Mouse (Mus musculus) liver, embryonic 16.5 days (tissue): ENCODE data around the gene Fam122c. TPM values are rescaled to one million over a fixed set of nuclear protein-coding genes. Genes with fewer than 3 reads are reported as not detected.
A peak's percentile ranks its signal among the peaks of the same experiment; 100 is the strongest.
"Not testable (repeated sequence)": the region's sequence is repeated elsewhere in the genome, so short reads cannot be mapped to it uniquely, and the experiment has no call there.

Experiments
- ATAC-seq: fragments of 200-750 bp; cut with Nextera tagmentation; 2 replicates; pipeline ENCODE4 v1.8.0; 2017; ENCODE audit warnings: low read depth, mild to moderate bottlenecking, moderate number of reproducible peaks, moderate library complexity
- H3K27ac ChIP-seq: fragments of 300-500 bp; sonication (generic); 2 replicates; pipeline ENCODE4 v1.5.1; 2014; ENCODE audit warnings: mild to moderate bottlenecking, low read length
- H3K27me3 ChIP-seq: fragments of 300-500 bp; sonication (generic); 2 replicates; pipeline ENCODE4 v1.6.1; 2014; ENCODE audit warnings: low read depth, low read length, mixed read lengths; ENCODE audit not compliant: control insufficient read depth, insufficient read depth
- H3K36me3 ChIP-seq: fragments of 300-500 bp; sonication (generic); 2 replicates; pipeline ENCODE4 v1.6.1; 2014; ENCODE audit warnings: mild to moderate bottlenecking; ENCODE audit not compliant: control insufficient read depth, insufficient read depth
- H3K4me1 ChIP-seq: fragments of 300-500 bp; sonication (generic); 2 replicates; pipeline ENCODE4 v1.6.1; 2014; ENCODE audit warnings: low read depth, low read length, mixed read lengths; ENCODE audit not compliant: control insufficient read depth
- H3K4me2 ChIP-seq: fragments of 300-500 bp; sonication (generic); 2 replicates; pipeline ENCODE4 v1.6.1; 2014; ENCODE audit warnings: low read depth, low read length, mixed read lengths
- H3K4me3 ChIP-seq: fragments of 300-500 bp; sonication (generic); 2 replicates; pipeline ENCODE4 v1.5.1; 2014; ENCODE audit warnings: low read depth, mild to moderate bottlenecking, low read length
- H3K9ac ChIP-seq: fragments of 300-500 bp; sonication (generic); 2 replicates; pipeline ENCODE4 v1.6.1; 2014; ENCODE audit warnings: low read depth, low read length
- H3K9me3 ChIP-seq: fragments of 300-500 bp; sonication (generic); replicated peaks from 2 replicates; pipeline ENCODE4 v1.6.1; 2016; ENCODE audit warnings: low read length; ENCODE audit not compliant: control insufficient read depth
- WGBS: fragments of 180-500 bp; shearing (Covaris S2); extraction: QIAGEN DNeasy Blood & Tissue Kit; methylation state at CpG from one replicate; pipeline ENCODE4 v1.1.7; 2014; ENCODE audit not compliant: insufficient replicate concordance; 5-methylcytosine and 5-hydroxymethylcytosine counted together
- polyA plus RNA-seq: library from polyadenylated mRNA; unstranded; fragments of >200 nt; fragmentation: Nextera tagmentation; extraction: Ambion mirVana; gene quantifications from 2 replicates; pipeline ENCODE4 v1.2.1, GENCODE M21; 2015

Fam122c gene
- polyA plus RNA-seq, 1 experiment from 2014 or later, result not detected

- ATAC-seq, result peak; percentile 78
- Histone ChIP-seq H3K9ac (peak overlapping the region; percentile 74; the same call in 1 of the 2 replicates), H3K4me2 (peak overlapping the region; percentile 78), H3K9me3 (no peaks in the 10 kb centered on the region), H3K27me3 (no peaks in the 10 kb centered on the region), H3K36me3 (no peaks in the 10 kb centered on the region), H3K27ac (no peak overlapping the region), H3K4me1 (peaks cover 4% of the 10 kb centered on the region), H3K4me3 (peak overlapping the region; percentile 77)
- 22% methylated on average over 10 of the region's 10 CpGs for WGBS
Measured at GRCm38 (mm10) chrX:53268856-53269255, 4.4 kb upstream of the Fam122c start.

- H3K36me3 ChIP-seq, result no peaks in the 10 kb centered on the region
- ATAC-seq, result peak; percentile 90
- 23% methylated on average over 38 of the region's 40 CpGs for WGBS
Measured at GRCm38 (mm10) chrX:53269289-53270062, 3.7 kb upstream of the Fam122c start, which contains the start of gene Fam122b. Gene Fam122b, minus strand, starts transcription at chrX:53269805.

GRCm38 (mm10) chrX:53270063-53270432, 3.2 kb upstream of the Fam122c start:
- ATAC-seq, result no peak
- peak overlapping the region; percentile 45 for H3K9ac ChIP-seq
- H3K27me3 ChIP-seq, result no peaks in the 10 kb centered on the region
- H3K4me3 ChIP-seq, result peak overlapping the region; percentile 77
- no peak overlapping the region for H3K27ac ChIP-seq
- WGBS, result 24% methylated on average over 10 of the region's 10 CpGs
- no peaks in the 10 kb centered on the region for H3K36me3 ChIP-seq
- H3K4me1 ChIP-seq, result peaks cover 4% of the 10 kb centered on the region
- peak overlapping the region; percentile 78 for H3K4me2 ChIP-seq
- H3K9me3 ChIP-seq, result no peaks in the 10 kb centered on the region

More at GRCm38 (mm10) chrX:53269289-53270062, 3.7 kb upstream of the Fam122c start, which contains the start of gene Fam122b:
- Histone ChIP-seq H3K4me3 (peak within 1 kb of the TSS; percentile 77), H3K9ac (peak within 1 kb of the TSS; percentile 74), H3K9me3 (no peaks in the 10 kb centered on the region), H3K27ac (peak within 1 kb of the TSS; percentile 63), H3K4me2 (peak within 1 kb of the TSS; percentile 78), H3K27me3 (no peaks in the 10 kb centered on the region), H3K4me1 (peaks cover 4% of the 10 kb centered on the region)

DNA sequence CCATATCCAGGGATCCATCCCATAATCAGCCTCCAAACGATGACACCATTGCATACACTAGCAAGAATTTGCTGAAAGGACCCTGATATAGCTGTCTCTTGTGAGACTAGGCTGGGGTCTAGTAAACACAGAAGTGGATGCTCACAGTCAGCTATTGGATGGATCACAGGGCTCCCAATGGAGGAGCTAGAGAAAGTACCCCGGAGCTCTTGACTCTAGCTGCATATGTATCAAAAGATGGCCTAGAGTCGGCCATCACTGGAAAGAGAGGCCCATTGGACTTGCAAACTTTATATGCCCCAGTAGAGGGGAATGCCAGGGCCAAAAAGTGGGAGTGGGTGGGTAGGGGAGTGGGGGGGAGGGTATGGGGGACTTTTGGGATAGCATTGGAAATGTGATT, 1.6 kb upstream of the Fam122c start:
- ATAC-seq, result not testable (repeated sequence)

GRCm38 (mm10) chrX:53287924-53288323, 14.7 kb downstream of the Fam122c start:
- Histone ChIP-seq H3K27me3 (no peaks in the 10 kb centered on the region), H3K9me3 (no peaks in the 10 kb centered on the region), H3K4me3 (no peak overlapping the region), H3K4me2 (no peak overlapping the region), H3K9ac (no peak overlapping the region), H3K27ac (no peak overlapping the region), H3K36me3 (no peaks in the 10 kb centered on the region), H3K4me1 (no peaks in the 10 kb centered on the region)
- no peak for ATAC-seq
- WGBS, result 63% methylated on average over 5 of the region's 5 CpGs

More for the DNA sequence above, 1.6 kb upstream of the Fam122c start:
- not testable (repeated sequence) for H3K36me3 ChIP-seq, H3K4me3 ChIP-seq, H3K4me1 ChIP-seq, H3K9me3 ChIP-seq, H3K4me2 ChIP-seq, H3K9ac ChIP-seq, H3K27me3 ChIP-seq, H3K27ac ChIP-seq
- WGBS, result 57% methylated on average over 3 of the region's 3 CpGs

GRCm38 (mm10) chrX:53320564-53320963, 47.3 kb downstream of the Fam122c start:
- H3K27ac ChIP-seq, result no peak overlapping the region
- no peak overlapping the region for H3K9ac ChIP-seq
- no peak overlapping the region for H3K4me2 ChIP-seq
- no peaks in the 10 kb centered on the region for H3K4me1 ChIP-seq
- no peaks in the 10 kb centered on the region for H3K9me3 ChIP-seq
- WGBS, result 23% methylated on average over 2 of the region's 2 CpGs
- no peaks in the 10 kb centered on the region for H3K27me3 ChIP-seq
- H3K4me3 ChIP-seq, result no peak overlapping the region
- no peak for ATAC-seq
- no peaks in the 10 kb centered on the region for H3K36me3 ChIP-seq

DNA sequence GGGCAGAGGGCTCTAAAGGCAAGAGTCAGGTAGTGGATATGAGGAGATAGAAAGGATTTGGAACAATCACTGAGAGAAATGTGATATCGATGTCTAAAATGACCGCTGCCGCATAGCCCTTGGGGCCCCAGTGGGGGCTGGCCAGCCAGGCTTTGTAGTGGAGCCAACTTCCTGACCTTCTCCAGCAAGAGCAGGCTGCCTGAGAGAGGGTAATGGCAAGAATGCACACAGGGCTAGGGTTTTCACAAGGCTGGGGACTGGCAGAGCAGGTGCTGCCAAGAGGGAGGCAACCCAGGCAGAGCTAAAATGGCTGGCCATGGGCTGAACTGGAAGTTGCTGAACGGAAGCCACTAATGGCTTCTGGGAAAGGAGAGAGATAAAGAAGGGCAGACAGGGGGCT, 47.9 kb downstream of the Fam122c start:
- Histone ChIP-seq H3K36me3 (no peaks in the 10 kb centered on the region), H3K4me3 (no peak overlapping the region), H3K27ac (no peak overlapping the region), H3K27me3 (no peaks in the 10 kb centered on the region), H3K4me2 (no peak overlapping the region), H3K9ac (no peak overlapping the region), H3K4me1 (no peaks in the 10 kb centered on the region), H3K9me3 (no peaks in the 10 kb centered on the region)
- WGBS, result 46% methylated on average over 4 of the region's 4 CpGs
- no peak for ATAC-seq

DNA sequence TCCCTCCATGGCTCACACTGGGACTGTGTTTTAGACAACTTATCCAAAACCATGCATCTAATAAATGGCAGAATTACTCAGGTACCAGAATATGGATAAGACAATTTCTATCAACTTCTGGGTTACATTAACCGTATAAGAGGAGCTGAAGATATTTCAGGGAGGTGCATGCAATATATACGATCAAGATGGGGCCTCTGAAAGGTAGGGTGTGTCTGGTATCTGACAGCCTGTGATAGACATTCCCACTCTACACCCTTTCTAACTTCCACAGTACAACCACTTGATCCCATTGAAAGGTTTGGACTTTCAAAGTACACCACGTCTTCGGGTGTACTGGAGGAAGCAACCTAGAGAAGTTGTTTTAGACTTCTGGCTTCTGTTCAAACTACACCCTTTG, 57.2 kb downstream of the Fam122c start:
- Histone ChIP-seq H3K36me3 (no peaks in the 10 kb centered on the region), H3K9me3 (no peaks in the 10 kb centered on the region), H3K4me2 (no peak overlapping the region), H3K27ac (no peak overlapping the region), H3K9ac (no peak overlapping the region), H3K4me1 (no peaks in the 10 kb centered on the region), H3K27me3 (no peaks in the 10 kb centered on the region), H3K4me3 (no peak overlapping the region)
- 55% methylated on average over 4 of the region's 4 CpGs for WGBS
- peak; percentile 39; the same call in 1 of the 2 replicates for ATAC-seq

GRCm38 (mm10) chrX:53337355-53337754, 64.1 kb downstream of the Fam122c start:
- no peaks in the 10 kb centered on the region for H3K9me3 ChIP-seq
- H3K4me1 ChIP-seq, result no peaks in the 10 kb centered on the region
- no peaks in the 10 kb centered on the region for H3K36me3 ChIP-seq
- no peak overlapping the region for H3K9ac ChIP-seq
- H3K27ac ChIP-seq, result no peak overlapping the region
- no peak overlapping the region for H3K4me3 ChIP-seq
- no peak for ATAC-seq
- H3K4me2 ChIP-seq, result no peak overlapping the region
- no peaks in the 10 kb centered on the region for H3K27me3 ChIP-seq
